Mouse (Mus musculus) midbrain, postnatal 0 days (tissue): ENCODE measurements at regions not wholly inside any gene's neighbourhood (a gene's known extent, or its start where the extent isn't known, plus 50 kb on each side); places are given as distances from the start of the nearest gene placed in this dataset.

ENCODE experiments used
- ATAC-seq: fragments of 200-750 bp; cut with Nextera tagmentation; 2 replicates; pipeline ENCODE4 v1.8.0; 2017; ENCODE audit warnings: moderate number of reproducible peaks, mild to moderate bottlenecking, moderate TSS enrichment, moderate library complexity; ENCODE audit not compliant: low FRiP score
- DNase-seq: peaks from one replicate; pipeline ENCODE4 v3.0.0-alpha.2; 2015; ENCODE audit warnings: low spot score
- H3K27ac ChIP-seq: fragments of 300-500 bp; sonication (generic); 2 replicates; pipeline ENCODE4 v1.5.1; 2014; ENCODE audit warnings: low read depth, mild to moderate bottlenecking, low read length, mixed read lengths
- H3K27me3 ChIP-seq: fragments of 300-500 bp; sonication (generic); 2 replicates; pipeline ENCODE4 v1.6.1; 2014; ENCODE audit warnings: low read length, control low read depth, mixed read lengths; ENCODE audit not compliant: insufficient read depth
- H3K36me3 ChIP-seq: fragments of 300-500 bp; sonication (generic); 2 replicates; pipeline ENCODE4 v1.6.1; 2014; ENCODE audit warnings: low read length, control low read depth, mixed read lengths; ENCODE audit not compliant: insufficient read depth
- H3K4me1 ChIP-seq: fragments of 300-500 bp; sonication (generic); 2 replicates; pipeline ENCODE4 v1.6.1; 2014; ENCODE audit warnings: mild to moderate bottlenecking, control low read depth, antibody characterized with exemption, low read length, mixed read lengths; ENCODE audit not compliant: insufficient read depth
- H3K4me2 ChIP-seq: fragments of 300-500 bp; sonication (generic); 2 replicates; pipeline ENCODE4 v1.6.1; 2014; ENCODE audit warnings: low read depth, mild to moderate bottlenecking, low read length, mixed read lengths; ENCODE audit not compliant: poor library complexity, severe bottlenecking
- H3K4me3 ChIP-seq: fragments of 300-500 bp; sonication (generic); 2 replicates; pipeline ENCODE4 v1.5.1; 2014; ENCODE audit warnings: low read depth, mild to moderate bottlenecking, low read length, moderate library complexity
- H3K9ac ChIP-seq: fragments of 300-500 bp; sonication (generic); replicated peaks from 2 replicates; pipeline ENCODE4 v1.6.1; 2014; ENCODE audit warnings: mild to moderate bottlenecking, low read length, moderate library complexity, mixed read lengths; ENCODE audit not compliant: poor library complexity, severe bottlenecking
- H3K9me3 ChIP-seq: fragments of 300-500 bp; sonication (generic); 2 replicates; pipeline ENCODE4 v1.6.1; 2016; ENCODE audit warnings: low read length, control low read depth
- CTCF ChIP-seq: IDR thresholded peaks from 2 replicates; pipeline ENCODE4 v1.5.1; 2016; ENCODE audit warnings: antibody characterized with exemption, mild to moderate bottlenecking
- WGBS: fragments of 180-500 bp; shearing (Covaris S2); extraction: QIAGEN DNeasy Blood & Tissue Kit; methylation state at CpG from one replicate; pipeline ENCODE4 v1.1.7; 2014; 5-methylcytosine and 5-hydroxymethylcytosine counted together

- TF ChIP-seq CTCF, result no peak
- 0 out of 2 replicates have a peak, but pooled peaks cover 3% of the 10 kb centered on the region for H3K9me3 ChIP-seq
- WGBS, result 70% methylated on average over 3 of the region's 3 CpGs
- H3K27ac ChIP-seq, result no peak overlapping the region
- peak; percentile 71 for DNase-seq
- H3K4me1 ChIP-seq, result no peaks in the 10 kb centered on the region
- H3K4me3 ChIP-seq, result no peak overlapping the region
- H3K36me3 ChIP-seq, result no peaks in the 10 kb centered on the region
- no peak overlapping the region for H3K9ac ChIP-seq
- no peak overlapping the region for H3K4me2 ChIP-seq
- no peak for ATAC-seq
- no peaks in the 10 kb centered on the region for H3K27me3 ChIP-seq
Measured at GRCm38 (mm10) chr1:122463931-122464330, 896.1 kb upstream of the Ddx18 start.

DNA sequence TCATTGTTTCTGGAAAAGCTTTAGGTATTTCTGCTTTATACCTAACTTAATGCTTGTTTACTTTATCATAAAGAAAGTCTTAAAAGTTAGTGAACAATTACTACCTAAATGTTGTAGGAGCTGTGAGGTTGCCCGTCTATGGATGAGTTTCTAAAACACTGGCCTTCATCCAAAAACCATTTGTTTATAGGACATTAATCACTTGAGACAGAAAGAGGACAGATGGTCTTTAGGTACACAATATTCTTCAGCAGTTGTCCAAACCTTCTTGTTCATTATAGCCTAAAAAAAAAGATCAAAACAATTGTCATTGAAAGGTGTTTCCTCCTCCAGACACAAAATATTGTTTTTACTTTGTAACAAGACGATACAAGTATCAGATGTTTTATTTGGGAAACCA lies 891.3 kb upstream of the Ddx18 start:
- no peaks in the 10 kb centered on the region for H3K4me1 ChIP-seq
- WGBS, result 88% methylated on average over 2 of the region's 2 CpGs
- DNase-seq (no peak), ATAC-seq (no peak)
- no peak overlapping the region for H3K27ac ChIP-seq
- H3K27me3 ChIP-seq, result no peaks in the 10 kb centered on the region
- no peak for TF ChIP-seq CTCF
- H3K9ac ChIP-seq, result no peak overlapping the region
- H3K4me2 ChIP-seq, result no peak overlapping the region
- no peak overlapping the region for H3K4me3 ChIP-seq
- H3K36me3 ChIP-seq, result no peaks in the 10 kb centered on the region
- H3K9me3 ChIP-seq, result no peaks in the 10 kb centered on the region

- no peaks in the 10 kb centered on the region for H3K36me3 ChIP-seq
- TF ChIP-seq CTCF, result no peak
- H3K4me1 ChIP-seq, result no peaks in the 10 kb centered on the region
- H3K9me3 ChIP-seq, result no peaks in the 10 kb centered on the region
- H3K4me2 ChIP-seq, result no peak overlapping the region
- H3K27me3 ChIP-seq, result no peaks in the 10 kb centered on the region
- no peak for ATAC-seq
- 75% methylated on average over 4 of the region's 4 CpGs for WGBS
- DNase-seq, result peak; percentile 28
- H3K4me3 ChIP-seq, result no peak overlapping the region
- H3K9ac ChIP-seq, result no peak overlapping the region
- H3K27ac ChIP-seq, result no peak overlapping the region
Measured at GRCm38 (mm10) chr1:122454881-122455280, 887.1 kb upstream of the Ddx18 start.

DNA sequence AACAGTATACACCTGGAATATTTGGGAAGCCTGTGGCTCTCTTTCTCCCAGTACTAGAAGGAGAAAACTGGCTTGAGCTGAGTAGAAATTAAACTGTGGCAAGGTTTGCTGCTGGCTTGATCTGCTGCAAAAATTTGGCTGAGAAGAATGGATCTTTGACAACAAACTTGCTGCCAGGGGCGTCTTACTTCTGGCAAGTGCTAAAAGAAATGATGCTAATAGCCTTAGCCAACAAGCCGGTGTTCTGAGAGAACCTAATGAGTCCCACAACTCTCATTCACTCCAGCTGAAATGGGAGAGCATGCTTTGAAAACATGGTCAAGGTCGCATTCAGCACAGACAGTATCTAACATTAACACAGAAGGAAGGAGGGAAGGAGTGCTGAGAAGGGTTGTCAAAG lies 885.8 kb upstream of the Ddx18 start:
- Histone ChIP-seq H3K36me3 (no peaks in the 10 kb centered on the region), H3K9ac (no peak overlapping the region), H3K4me1 (no peaks in the 10 kb centered on the region), H3K9me3 (no peaks in the 10 kb centered on the region), H3K27me3 (no peaks in the 10 kb centered on the region), H3K4me3 (no peak overlapping the region), H3K4me2 (no peak overlapping the region), H3K27ac (no peak overlapping the region)
- no peak for TF ChIP-seq CTCF
- peak; percentile 61 for DNase-seq
- ATAC-seq, result no peak
- 57% methylated on average over 3 of the region's 3 CpGs for WGBS

DNA sequence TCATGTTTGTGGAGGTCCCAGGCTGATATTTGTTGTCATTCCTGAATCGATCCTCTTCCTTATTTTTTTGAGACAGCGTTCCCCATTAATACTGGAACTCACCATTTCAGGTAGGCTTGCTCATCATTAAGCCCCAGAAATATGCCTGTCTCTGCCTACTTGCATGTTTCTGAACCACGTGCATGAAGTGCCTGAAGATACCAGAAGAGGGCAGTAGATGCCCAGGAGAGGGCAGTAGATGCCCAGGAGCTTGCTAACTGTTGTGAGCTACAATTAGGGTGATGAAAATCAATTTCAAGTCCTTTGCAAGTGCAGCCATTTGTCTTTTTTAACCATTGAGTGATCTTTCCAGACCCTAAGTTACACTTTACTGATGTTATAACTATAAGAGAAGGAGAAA lies 871.6 kb upstream of the Ddx18 start:
- Histone ChIP-seq H3K27me3 (no peaks in the 10 kb centered on the region), H3K4me1 (no peaks in the 10 kb centered on the region), H3K4me3 (no peak overlapping the region), H3K9ac (no peak overlapping the region), H3K4me2 (no peak overlapping the region), H3K9me3 (no peaks in the 10 kb centered on the region), H3K36me3 (no peaks in the 10 kb centered on the region), H3K27ac (no peak overlapping the region)
- ATAC-seq, result no peak
- WGBS, result 70% methylated on average over 3 of the region's 3 CpGs
- DNase-seq, result no peak
- TF ChIP-seq CTCF, result peak; percentile 58

DNA sequence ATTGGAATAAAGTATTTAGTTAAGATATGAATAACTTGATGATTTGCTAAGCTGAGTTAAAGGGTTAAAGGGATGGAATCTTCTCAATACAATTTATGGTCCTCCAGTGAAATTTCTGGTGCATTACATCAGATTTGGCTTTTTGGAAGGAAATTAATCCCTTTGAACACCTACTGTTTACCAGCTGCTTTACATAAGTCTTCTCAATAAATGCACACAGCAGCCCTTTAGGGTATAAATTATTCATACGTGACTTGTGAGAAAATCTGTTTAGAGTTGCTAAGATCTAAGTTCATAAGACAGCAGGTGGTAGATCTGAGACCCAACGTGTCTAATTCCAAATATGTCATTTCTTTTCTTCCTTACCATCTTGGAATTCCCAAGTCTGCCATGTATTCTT lies 855.7 kb upstream of the Ddx18 start:
- ATAC-seq (no peak), DNase-seq (peak; percentile 56)
- Histone ChIP-seq H3K9ac (no peak overlapping the region), H3K27me3 (no peaks in the 10 kb centered on the region), H3K4me3 (no peak overlapping the region), H3K9me3 (no peaks in the 10 kb centered on the region), H3K27ac (no peak overlapping the region), H3K36me3 (no peaks in the 10 kb centered on the region), H3K4me1 (no peaks in the 10 kb centered on the region), H3K4me2 (no peak overlapping the region)
- 31% methylated on average over 2 of the region's 2 CpGs for WGBS
- TF ChIP-seq CTCF, result no peak
